Mouse (Mus musculus): ENCODE measurements around the gene Med12.

The Med12 gene

DNA sequence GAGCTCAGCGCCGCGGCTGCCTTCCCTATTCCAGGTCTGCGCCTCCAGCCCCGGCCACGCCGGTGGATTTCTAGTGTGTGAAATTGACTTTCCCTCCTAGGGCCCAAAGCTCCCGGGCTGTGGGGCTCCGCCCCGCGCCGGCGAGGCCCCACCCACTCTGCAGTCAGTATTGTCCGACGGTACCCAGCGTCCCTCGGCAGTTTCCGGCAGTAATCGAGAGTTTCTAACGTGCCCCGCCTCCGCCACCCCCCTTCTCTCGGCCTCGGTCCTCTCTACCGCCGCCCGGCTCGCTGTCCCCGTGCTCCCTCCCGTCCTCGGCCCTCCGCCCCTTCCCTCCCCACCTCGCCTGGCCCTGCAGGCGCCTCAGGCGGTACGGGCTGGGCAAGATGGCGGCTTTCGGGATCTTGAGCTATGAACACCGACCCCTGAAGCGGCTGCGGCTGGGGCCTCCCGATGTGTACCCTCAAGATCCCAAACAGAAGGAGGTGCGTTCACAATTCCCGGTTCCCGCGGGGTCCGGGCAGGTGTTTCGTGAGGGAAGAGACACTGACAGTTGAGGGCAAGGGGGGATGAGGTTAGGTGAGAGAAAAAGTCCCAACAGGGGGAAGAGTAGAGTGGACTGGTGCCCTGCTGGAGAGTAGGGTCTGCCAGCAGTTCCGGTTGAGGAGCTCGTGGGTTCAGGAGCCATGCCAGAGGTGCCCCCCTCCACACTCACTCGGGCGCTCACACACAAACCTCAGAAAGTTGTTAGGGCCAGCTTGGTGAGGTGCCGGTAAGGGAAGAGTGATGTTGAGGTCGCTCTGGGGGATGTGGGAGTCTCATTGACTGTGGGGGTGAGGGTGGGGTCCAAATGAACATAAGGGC, at the start of gene Med12:
Gene Med12, plus strand, starts transcription at position 156 of the 864 bp plus-strand sequence.
- peak; percentile 71 for DNase-seq (ENCODE audit: low read depth)

DNA sequence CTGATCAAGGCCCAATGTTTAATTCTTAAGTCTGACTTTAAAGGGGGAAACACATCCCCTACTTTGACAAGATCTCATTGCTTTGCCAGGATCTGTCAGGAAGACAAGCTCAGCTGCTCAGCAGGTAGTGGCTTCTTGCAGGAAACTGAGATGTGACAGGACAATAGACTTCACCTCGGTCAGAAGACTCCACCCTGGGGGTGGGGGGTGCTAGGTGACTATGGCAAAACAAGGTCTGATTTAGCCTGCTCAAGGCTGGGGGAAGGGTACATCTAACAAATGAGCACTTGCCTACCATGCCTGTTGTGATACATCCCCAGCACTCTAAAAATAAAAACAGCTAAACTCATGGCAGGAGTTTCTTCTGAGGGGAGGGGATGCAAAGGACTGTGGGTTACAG, 28.8 kb upstream of the Med12 start:
- DNase-seq (ENCODE audit: low read depth) = no peak

DNA sequence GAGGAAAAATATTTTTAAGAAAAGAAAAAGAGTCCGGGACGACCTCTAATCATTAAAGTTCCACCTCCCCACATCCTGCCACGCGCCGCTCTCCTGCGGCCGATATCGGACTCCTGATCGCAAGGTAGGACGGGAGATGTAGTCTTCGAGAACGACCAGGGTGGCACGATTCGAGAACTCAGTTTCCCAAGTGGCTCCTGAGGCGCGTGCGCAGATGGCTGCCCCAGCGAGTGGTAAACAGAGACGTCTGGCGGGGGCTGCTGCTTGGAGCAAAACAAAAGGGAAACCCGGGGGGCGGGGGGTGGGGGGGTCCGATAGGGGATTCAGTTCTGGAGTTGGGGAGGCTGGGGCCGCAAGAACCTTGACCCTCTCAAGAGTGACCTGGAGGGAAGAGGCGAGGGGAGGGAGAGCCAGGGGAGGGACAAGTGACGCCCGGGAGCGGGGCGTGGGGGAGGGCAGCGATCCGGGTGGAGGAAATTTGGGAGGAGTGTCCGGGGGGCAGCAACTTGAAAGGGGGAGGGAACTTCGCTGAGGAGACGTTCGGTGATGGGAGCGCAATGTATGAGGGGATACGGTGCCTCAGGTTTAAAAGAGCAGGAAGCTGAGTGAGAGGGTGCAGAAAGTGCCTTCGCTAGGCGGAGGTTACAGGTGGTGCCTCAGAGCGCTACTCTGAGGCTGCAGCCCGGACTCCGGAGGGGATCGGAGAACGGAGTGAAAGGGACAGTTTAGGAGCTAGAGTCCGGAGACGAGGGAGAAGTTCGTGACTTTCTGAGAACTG, 19.7 kb upstream of the Med12 start, which contains the start of gene Foxo4:
Gene Foxo4, plus strand, starts transcription at position 577 of the 778 bp plus-strand sequence.
- peak; percentile 69 for DNase-seq (ENCODE audit: low read depth)

DNA sequence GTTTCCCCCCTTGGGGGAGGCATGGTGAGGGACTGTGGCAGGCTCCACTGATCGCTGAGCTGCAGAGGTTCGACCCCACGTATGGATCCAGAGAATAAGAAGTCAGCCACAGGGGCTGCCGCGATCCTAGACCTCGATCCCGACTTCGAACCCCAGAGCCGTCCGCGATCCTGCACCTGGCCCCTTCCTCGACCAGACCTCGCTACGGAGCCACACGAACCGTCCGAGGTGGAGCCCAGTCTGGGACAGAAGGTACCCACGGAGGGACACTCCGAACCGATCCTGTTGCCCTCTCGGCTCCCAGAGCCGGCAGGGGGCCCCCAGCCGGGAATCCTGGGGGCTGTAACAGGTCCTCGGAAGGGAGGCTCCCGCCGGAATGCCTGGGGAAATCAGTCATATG, 19.1 kb upstream of the Med12 start:
- DNase-seq (ENCODE audit: low read depth) = no peak

DNA sequence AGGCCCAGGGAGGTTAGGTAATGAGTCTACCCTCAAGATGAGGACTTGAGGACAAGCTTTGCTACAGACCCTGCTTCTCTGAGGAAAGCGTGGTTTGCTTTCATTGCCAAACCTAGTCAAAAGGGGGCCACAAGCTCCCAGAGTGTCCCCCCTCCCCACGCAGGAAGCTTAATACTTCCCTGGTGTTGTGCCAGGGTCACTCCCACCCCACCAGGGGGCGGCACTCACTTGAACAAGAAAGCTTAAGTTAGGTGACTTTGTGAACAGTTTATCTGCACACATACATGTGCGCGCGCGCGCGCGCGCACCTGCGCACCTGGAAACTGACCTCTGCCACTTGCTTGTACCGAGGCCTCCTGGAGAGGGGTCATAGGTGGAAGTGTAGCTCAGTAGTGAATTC, 17.2 kb upstream of the Med12 start:
- DNase-seq (ENCODE audit: low read depth) = no peak

DNA sequence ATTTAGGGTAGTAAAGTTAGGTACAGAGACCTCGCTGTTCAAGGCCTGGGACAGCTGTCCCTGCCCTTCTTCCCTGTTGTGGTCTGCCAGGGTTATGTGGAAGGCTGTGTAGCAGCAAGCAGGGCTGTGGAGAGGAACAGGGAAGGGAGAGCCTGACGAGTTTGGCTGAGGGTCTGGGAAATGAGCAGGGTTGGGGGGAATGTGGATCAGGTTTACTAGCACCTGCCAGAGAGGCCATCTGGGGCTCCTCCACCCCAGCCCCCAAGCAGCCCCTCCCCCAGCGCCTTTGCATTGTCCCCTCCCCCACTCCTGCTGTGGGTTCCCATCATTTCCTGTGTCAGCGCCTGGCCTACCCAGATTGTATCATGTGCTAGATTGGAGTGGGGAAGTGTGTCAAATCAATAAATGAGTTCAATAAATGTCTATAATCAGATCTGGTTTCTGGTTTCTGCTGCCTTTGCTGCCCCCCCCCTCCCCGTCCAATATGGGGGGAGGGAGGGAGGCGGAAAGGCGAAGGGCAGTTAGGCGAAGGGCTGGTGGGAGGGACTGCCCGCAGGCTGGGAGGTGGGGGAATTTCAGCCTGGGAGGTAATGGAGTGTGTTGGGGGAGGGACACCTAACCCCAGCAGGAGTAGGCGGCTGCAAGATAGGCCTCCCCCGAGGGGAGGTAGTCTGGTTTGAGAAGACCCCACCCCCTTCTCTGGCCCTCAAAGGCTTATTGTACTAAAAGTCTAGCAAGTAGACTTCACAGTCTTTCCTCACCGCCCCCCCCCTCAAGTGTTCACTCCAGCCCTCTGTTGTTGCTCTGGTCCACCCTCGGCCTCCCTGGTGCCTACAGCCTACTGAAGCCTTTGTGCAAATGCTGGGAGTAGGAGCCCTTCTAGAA, 13.1 kb upstream of the Med12 start:
- no peak for DNase-seq (ENCODE audit: low read depth)

DNA sequence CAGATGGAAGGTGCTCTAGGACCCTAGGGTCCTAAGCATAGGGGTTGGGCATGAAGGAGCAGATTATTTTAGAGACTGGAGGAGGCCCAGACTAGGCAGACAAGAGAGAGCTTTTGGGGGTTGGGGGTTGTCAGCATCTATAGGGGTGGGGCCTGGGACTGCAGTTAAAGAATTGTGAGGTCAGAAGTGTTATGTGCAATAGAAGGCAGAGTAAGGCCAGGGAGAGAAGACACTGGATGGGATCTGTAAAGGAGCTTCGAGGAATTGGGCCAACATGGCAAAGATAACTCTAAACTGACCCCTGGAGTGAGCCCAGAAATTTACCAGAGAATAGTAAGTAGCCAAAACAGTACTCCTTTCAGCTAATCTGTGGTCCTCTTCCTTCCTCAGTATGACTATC, 9.9 kb upstream of the Med12 start, which contains the start of gene Gm614:
Gene Gm614, minus strand, starts transcription at position 101 of the 400 bp plus-strand sequence.
- no peak for DNase-seq (ENCODE audit: low read depth)

DNA sequence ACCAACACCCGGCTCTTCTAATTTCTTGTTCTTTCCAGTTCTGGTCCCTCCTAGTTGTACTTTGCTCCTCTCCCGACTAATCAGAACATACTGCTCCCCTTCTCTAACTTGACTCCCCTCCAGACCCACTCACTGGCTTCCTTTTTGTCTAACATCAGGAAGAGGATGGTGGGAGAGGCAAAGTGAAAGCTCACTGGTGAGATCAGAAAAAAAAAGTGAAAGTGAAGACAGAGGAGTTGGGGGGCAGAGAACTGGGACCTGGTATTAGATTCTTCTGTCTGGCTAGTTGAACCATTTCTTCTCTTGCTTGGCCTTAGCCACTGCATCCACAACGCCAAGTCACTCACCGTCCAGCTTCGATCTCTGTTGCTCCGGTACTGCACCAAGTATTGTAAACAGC, 7.2 kb upstream of the Med12 start:
- DNase-seq (ENCODE audit: low read depth) = no peak

DNA sequence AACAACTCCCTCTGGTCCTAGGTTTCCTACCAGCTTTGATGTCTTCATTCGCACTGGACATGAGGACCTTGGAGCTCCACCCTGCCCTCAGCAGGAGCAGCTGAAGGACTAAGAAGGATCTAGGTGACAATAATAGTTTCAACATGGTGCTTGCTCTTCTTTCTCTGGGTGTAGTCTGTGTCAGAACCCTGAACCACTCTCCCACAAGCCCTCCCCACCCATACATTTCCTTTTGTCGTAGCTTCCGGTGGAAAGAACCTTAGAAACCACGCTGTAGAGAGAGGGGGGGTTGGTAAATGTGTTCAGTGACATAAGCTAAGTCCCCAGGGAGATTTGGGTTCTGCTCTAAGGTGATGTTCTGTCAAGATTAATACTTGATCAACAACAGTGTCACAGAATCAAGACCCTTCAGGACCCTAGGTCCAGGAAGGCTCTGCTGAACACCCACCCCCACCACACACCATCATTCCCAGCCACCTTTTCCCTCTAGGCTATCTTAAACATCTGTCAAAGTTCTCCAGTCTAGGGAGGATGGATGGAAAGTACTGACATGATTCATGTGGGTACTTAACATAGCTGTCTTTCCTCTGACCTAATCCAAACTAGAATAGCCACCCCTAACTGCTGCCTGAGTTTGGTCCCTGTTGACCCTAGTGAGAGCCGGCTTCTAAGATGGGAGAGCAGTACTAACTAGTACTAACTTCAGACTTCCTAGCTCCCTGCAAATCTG, 5.6 kb upstream of the Med12 start, which contains the start of gene Il2rg:
Gene Il2rg, minus strand, starts transcription at position 231 of the 730 bp plus-strand sequence.
- no peak for DNase-seq (ENCODE audit: low read depth)

DNA sequence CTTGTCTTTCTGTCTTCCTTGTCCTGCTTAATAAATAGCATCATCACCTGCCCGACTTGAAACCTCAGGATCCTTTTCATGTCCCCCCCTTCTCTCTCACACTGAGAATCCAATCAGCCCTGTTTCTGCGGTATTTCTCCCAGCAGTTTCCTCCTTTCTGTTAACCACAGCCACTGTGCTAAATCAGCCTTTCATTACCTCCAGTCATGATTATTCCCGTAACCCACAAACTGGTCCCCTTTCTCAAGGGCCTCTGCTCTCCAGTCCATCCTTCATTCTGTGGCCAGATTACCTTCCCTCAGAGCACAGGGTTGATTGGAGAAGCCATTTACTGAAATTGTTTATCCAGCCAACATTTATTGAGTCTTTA, 5.1 kb upstream of the Med12 start, which contains the start of gene Gm20489:
Gene Gm20489, minus strand, starts transcription at position 269 of the 370 bp plus-strand sequence.
- no peak for DNase-seq (ENCODE audit: low read depth)

DNA sequence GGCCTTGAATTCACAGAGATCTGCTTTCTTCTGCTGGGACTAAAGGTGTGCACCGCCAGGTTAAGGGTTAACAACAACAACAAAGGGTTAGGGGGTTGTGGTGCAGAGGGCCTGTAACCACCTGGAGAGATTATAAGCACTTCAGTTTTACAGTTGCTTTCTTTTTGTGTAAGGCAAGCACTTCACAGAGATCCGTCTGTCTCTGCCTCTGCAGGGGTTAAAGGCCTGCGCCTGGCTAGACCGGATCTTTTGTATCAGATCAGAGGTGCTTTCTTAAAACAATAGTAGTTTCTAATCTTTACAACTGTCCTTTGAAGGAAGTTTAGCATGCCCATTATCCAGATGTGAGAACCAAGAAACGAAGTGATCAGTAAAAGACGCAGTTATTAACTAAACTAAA, 420 bp upstream of the Med12 start:
- no peak for DNase-seq (ENCODE audit: low read depth)

DNA sequence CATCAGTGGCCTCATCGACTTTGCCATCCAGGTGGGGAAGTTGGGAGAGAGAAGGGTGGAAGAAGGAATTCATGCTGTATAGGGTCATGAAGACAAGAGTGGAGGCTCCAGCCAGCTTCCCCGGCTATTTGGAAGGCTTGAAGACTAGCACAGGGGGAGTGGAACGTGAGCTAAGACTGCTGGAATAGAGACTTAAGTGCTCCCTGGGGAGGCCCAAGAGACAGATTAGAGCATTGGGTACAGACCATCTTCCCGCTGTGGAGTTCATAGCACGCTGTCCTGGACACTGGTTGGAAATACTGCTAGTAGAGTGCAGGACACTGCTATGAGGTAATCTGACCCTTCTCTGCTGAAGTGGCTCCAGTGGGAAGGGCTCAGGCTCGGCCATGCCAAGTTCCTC, 9.0 kb downstream of the Med12 start:
- no peak for DNase-seq (ENCODE audit: low read depth)

DNA sequence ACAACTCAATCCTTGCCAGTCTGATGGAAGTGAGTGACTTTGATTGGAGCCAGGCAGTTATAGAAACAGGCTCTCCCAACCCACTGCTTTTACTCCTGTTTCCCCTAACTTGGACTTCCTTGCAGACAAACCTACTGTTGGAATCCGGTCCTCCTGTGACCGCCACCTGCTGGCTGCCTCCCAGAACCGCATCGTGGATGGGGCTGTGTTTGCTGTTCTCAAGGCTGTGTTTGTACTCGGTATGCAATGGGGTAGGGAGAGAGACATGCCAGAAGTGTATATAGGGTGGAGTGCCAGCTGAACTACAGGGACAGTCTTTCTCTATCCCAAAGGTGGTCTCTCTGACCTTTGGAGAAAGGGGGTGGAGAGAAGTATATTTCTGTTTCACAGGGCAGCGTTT, 11.7 kb downstream of the Med12 start:
- DNase-seq (ENCODE audit: low read depth) = peak; percentile 12

DNA sequence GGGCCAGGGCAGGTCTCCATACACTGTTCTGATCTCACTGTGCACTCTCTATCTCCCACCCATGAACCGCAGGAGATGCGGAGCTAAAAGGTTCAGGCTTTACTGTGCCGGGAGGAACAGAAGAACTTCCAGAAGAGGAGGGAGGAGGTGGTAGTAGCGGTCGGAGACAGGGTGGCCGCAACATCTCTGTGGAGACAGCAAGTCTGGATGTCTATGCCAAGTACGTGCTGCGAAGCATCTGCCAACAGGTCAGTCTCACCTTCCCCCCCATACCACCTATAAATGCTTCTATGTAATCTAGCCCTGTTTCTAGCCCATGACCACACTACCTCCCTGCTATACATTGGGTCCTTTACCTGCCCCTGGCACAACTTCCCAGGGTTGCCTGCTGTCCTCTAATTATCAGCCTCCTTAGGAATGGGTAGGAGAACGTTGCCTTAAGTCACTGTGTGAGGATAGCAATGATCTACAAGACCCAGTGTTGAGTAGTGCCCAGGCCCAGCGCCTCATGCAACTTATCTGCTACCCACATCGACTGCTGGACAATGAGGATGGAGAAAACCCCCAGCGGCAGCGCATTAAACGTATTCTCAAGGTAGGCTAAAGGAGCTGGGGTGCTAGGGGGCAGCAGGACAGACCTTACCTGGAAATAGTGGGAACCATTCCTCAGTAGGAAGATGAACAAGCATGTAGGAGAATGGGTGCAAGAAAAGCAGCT, 12.3 kb downstream of the Med12 start:
- no peak for DNase-seq (ENCODE audit: low read depth)

DNA sequence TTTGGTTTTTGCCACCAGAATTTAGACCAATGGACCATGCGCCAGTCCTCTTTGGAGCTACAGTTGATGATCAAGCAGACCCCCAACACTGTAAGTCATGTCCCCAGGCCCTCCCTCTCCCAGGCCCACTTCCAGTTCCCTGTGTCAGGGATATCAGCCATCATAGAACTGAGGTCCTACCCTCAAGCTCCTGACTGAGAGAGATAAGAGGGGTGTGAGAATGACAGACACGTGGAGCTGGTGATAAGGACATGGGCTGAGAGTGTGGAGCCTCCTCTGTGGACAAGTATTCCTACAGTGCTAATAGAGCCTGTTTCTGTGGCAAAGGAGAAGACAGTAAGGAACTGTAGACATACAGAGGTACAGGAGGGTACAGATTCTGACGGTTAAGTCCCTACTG, 13.7 kb downstream of the Med12 start:
- no peak for DNase-seq (ENCODE audit: low read depth)

DNA sequence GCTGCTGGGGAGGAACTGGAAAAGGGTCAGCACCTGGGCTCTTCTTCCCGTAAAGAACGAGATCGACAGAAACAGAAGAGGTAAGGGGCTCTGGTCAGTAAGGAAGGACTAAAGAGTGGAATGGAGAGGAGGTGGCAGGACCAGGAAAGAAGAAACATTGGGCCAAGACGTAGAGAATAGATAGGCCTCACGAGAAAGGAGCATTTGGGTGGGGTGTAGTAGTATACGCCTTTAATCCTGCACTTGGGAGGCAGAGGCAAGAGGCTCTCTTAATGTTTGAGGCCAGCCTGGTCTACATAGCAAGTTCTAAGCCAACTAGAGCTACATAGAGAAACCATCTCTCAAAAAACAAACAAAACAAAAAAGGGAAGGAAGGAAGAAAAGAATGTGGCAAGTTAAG, 14.6 kb downstream of the Med12 start:
- no peak for DNase-seq (ENCODE audit: low read depth)

DNA sequence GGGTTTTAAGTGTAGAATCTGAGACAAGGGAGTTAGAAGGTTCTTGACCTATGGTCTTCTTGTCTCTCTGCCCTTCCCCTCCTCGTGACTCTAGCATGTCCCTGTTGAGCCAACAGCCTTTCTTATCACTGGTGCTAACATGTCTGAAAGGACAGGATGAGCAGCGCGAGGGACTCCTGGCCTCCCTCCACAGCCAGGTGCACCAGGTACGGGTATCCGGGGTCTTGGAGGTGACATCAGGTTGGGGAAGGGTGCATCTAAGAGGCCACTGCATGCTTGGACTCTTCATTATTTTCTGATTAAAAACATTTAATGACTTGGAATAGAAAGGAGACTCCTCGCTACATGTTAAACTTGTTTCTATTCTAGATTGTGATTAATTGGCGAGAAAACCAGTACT, 15.2 kb downstream of the Med12 start:
- DNase-seq (ENCODE audit: low read depth) = no peak

DNA sequence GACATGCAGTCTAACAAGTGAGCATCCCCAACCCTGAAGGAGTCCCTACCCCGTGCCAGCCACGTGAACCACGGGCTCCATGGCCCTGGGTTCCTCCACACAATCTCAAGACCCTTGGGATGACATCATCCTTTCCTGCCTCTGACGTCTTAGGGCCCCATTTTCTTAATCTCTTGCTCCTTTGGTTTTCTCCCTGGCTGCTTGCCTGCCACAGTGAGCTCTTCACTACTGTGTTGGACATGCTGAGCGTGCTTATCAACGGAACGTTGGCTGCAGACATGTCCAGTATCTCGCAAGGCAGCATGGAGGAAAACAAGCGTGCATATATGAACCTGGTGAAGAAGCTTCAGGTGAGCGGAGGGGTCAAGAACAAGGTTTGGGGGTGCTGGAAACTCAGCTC, 16.3 kb downstream of the Med12 start:
- no peak for DNase-seq (ENCODE audit: low read depth)

DNA sequence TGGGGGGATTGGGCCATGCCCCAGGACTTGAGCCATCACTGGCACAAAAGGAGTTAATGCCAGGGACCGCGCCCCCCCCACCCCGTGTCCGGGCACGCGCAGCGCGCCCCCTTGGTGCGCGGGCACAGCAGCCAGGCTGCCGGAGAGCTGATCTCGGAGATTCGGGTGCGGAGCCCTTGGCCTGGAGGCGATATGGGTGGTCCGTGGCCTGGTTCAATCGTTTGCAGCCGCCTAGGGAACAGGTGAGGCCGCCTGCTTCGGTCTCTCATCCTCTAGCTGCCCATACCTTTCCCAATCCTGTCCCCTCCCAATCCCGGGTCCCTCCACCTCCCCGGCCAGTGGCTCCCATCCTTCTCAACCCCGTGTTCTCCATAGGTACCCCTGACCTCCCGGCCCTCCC, 25.2 kb downstream of the Med12 start, which contains the start of gene Nlgn3:
Gene Nlgn3, plus strand, starts transcription at position 114 of the 400 bp plus-strand sequence.
- DNase-seq (ENCODE audit: low read depth) = no peak
